Mouse (Mus musculus): ENCODE measurements at regions not wholly inside any gene's neighbourhood (a gene's known extent, or its start where the extent isn't known, plus 50 kb on each side); places are given as distances from the start of the nearest gene placed in this dataset.

DNA sequence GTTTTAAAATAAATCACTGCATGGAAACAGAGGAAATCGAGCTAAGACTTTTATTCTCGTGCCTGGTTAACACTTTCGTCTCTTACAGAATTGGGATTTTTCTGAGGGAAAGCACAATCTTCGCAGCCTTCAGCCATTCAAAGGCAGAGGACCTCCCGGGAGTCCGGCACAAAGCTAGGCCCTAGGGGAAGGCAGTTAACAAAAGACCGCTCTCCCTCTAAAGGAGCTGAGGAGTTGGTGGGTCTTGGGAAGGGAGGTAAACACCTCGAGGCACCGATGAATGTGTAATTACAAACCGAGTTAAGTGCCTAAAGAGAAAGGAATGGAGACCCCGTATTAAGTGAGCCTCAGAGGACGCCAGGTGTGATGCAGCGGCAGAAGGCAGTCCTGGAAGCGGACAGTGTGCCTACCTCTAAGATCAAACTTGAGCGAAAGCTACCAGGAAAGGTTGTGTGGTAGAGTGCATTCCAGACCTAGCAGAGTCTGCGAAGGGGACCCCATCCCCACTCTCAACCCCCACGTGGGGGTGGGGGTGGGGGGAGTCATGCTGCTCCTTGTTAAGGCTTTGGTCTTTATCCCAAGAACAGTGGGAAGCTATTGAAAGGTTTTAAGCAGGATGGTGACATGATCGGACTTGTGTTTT, 58.9 kb upstream of the Efna5 start:
- ATAC-seq (replicated peaks in 1 of 2; ENCODE audit: insufficient read depth in 1 of 2, low FRiP score in 2 of 2, low TSS enrichment in 1 of 2, low read depth in 1 of 2, poor library complexity in 2 of 2, severe bottlenecking in 2 of 2) = no peak

DNA sequence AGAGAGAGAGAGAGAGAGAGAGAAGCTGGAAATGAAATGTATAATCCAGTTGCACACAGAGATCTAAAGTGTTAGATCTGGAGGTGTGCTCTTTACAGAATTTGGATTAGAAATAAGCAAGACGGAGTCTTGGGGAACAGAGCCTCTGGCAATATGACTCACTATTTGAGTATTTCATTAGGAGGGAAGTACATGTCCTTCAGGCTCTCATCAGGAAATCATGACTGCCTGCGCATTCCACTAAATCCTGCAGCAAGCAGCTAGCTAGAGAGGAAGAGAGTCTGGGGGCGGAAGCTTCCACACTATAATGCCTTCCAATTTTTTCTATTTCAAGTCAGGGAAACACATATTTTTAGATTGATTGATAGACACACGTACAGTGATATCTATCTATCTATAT, 58.1 kb upstream of the Efna5 start:
- no peak for ATAC-seq (replicated peaks in 1 of 2; ENCODE audit: insufficient read depth in 1 of 2, low FRiP score in 2 of 2, low TSS enrichment in 1 of 2, low read depth in 1 of 2, poor library complexity in 2 of 2, severe bottlenecking in 2 of 2)
